Mouse (Mus musculus): ENCODE results near the gene Lzic.

- TF ChIP-seq CTCF (IDR thresholded peaks at IDR 0.05; ENCODE audit: low read depth, low read length) (no peak), POLR2A (IDR thresholded peaks at IDR 0.05; ENCODE audit: extremely low read depth, insufficient read depth, low read length) (no peak)
Measured at GRCm38 (mm10) chr4:149459425-149459824, 25.6 kb upstream of the Lzic start.

Measured in liver, adult 2 months (tissue).